Mouse (Mus musculus) forebrain, postnatal 0 days (tissue): ENCODE results near the gene Tekt1. TPM values are rescaled to one million over a fixed set of nuclear protein-coding genes. Genes with fewer than 3 reads are reported as not detected.
A peak's percentile ranks its signal among the peaks of the same experiment; 100 is the strongest.
"Not testable (repeated sequence)": the region's sequence is repeated elsewhere in the genome, so short reads cannot be mapped to it uniquely, and the experiment has no call there.

ENCODE experiments used
- ATAC-seq: fragments of 200-750 bp; cut with Nextera tagmentation; 2 replicates; pipeline ENCODE4 v1.8.0; 2017; ENCODE audit warnings: mild to moderate bottlenecking, moderate library complexity
- DNase-seq: peaks from one replicate; pipeline ENCODE4 v3.0.0-alpha.2; 2015
- H3K27ac ChIP-seq: fragments of 300-500 bp; sonication (generic); 2 replicates; pipeline ENCODE4 v1.5.1; 2014; ENCODE audit warnings: low read depth, mild to moderate bottlenecking, antibody characterized with exemption, low read length, moderate library complexity, mixed read lengths
- H3K27me3 ChIP-seq: fragments of 300-500 bp; sonication (generic); 2 replicates; pipeline ENCODE4 v1.6.1; 2014; ENCODE audit warnings: mild to moderate bottlenecking, low read length, mixed read lengths; ENCODE audit not compliant: insufficient read depth
- H3K36me3 ChIP-seq: fragments of 300-500 bp; sonication (generic); 2 replicates; pipeline ENCODE4 v1.6.1; 2014; ENCODE audit warnings: mild to moderate bottlenecking, moderate library complexity; ENCODE audit not compliant: insufficient read depth
- H3K4me1 ChIP-seq: fragments of 300-500 bp; sonication (generic); 2 replicates; pipeline ENCODE4 v1.6.1; 2014; ENCODE audit warnings: antibody characterized with exemption; ENCODE audit not compliant: insufficient read depth
- H3K4me2 ChIP-seq: fragments of 300-500 bp; sonication (generic); 2 replicates; pipeline ENCODE4 v1.6.1; 2014; ENCODE audit warnings: low read depth, mild to moderate bottlenecking, moderate library complexity
- H3K4me3 ChIP-seq: fragments of 300-500 bp; sonication (generic); 2 replicates; pipeline ENCODE4 v1.5.1; 2014; ENCODE audit warnings: low read depth, low read length, mixed read lengths
- H3K9ac ChIP-seq: fragments of 300-500 bp; sonication (generic); 2 replicates; pipeline ENCODE4 v1.6.1; 2014; ENCODE audit warnings: mild to moderate bottlenecking
- H3K9me3 ChIP-seq: fragments of 300-500 bp; sonication (generic); 2 replicates; pipeline ENCODE4 v1.6.1; 2016; ENCODE audit warnings: low read length
- CTCF ChIP-seq: sonication (generic); IDR thresholded peaks from 2 replicates; pipeline ENCODE4 v1.5.1; 2016; ENCODE audit warnings: antibody characterized with exemption, control low read depth, low read depth
- WGBS: fragments of 180-500 bp; shearing (Covaris S2); extraction: QIAGEN DNeasy Blood & Tissue Kit; methylation state at CpG from one replicate; pipeline ENCODE4 v1.1.7; 2014; 5-methylcytosine and 5-hydroxymethylcytosine counted together
- polyA plus RNA-seq: library from polyadenylated mRNA; unstranded; fragments of >200 nt; fragmentation: Nextera tagmentation; extraction: Ambion mirVana; gene quantifications from 2 replicates; pipeline ENCODE4 v1.2.1, GENCODE M21; 2015
- total RNA-seq: library from RNA; depleted of rRNA; stranded (reverse); fragments of >200 nt; gene quantifications from 2 replicates; pipeline ENCODE4 v1.2.3, GENCODE M21; 2014

The Tekt1 gene
- total and polyA plus RNA-seq, 2 experiments from 2014 or later: 12.4 to 13.1 TPM

DNA sequence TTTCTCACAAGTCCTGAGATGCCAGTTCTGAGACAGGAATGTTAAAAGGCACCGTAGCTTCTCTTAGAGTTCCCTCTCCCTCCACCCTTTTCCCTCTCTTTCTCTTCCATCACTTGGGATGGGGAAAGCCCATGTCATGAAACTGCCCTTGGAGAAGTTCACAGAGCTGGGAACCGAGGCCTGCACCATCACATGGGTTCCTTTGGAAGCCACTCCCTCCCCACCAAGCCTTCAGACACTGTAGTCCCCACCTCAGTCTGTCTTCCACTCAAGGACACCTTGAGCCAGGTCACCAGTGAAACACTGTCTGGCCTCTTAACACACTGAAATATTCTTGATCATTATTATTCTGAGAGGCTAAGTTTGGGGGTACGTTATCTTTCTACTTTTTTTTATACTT, 9.1 kb downstream of the Tekt1 start:
- TF ChIP-seq CTCF: no peak
- Histone ChIP-seq H3K9me3 (no peaks in the 10 kb centered on the region), H3K36me3 (no peaks in the 10 kb centered on the region), H3K27me3 (no peaks in the 10 kb centered on the region), H3K27ac (no peak overlapping the region), H3K4me3 (no peak overlapping the region), H3K9ac (no peak overlapping the region), H3K4me1 (no peaks in the 10 kb centered on the region), H3K4me2 (no peak overlapping the region)
- no peak for ATAC-seq
- DNase-seq: no peak
- 72% methylated on average over 3 of the region's 3 CpGs for WGBS

GRCm38 (mm10) chr11:72352272-72352671, 10.0 kb downstream of the Tekt1 start:
- TF ChIP-seq CTCF: no peak
- Histone ChIP-seq H3K27me3 (no peaks in the 10 kb centered on the region), H3K9ac (no peak overlapping the region), H3K36me3 (no peaks in the 10 kb centered on the region), H3K4me1 (no peaks in the 10 kb centered on the region), H3K27ac (no peak overlapping the region), H3K9me3 (no peaks in the 10 kb centered on the region), H3K4me2 (no peak overlapping the region), H3K4me3 (no peak overlapping the region)
- ATAC-seq: no peak
- no peak for DNase-seq
- 86% methylated on average over 1 of the region's 1 CpGs for WGBS

DNA sequence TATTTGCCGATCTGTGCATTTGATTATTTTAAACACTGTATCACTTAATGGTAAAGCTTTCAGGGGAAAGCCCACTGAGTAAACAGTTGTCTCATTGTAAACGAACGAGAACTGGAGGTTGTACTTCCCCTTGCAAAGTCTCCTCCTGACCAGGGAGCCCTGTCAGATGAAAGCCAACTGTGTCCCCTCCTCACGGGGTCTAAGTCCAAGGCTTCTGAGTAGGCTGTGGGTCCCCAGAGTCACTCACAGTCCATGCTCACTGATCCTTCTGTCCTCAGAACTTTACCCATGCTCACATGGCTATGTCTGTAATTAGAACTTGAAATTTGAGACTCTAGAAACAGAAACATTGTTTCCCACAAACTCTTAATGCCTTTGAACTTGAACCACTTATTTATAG, 12.6 kb downstream of the Tekt1 start:
- Histone ChIP-seq H3K4me2 (no peak overlapping the region), H3K27ac (no peak overlapping the region), H3K27me3 (no peaks in the 10 kb centered on the region), H3K36me3 (no peaks in the 10 kb centered on the region), H3K4me3 (no peak overlapping the region), H3K9me3 (no peaks in the 10 kb centered on the region), H3K4me1 (no peaks in the 10 kb centered on the region), H3K9ac (no peak overlapping the region)
- DNase-seq (no peak), ATAC-seq (no peak)
- TF ChIP-seq CTCF: no peak
- WGBS: 75% methylated on average over 4 of the region's 4 CpGs

- Histone ChIP-seq H3K27ac (no peak overlapping the region), H3K36me3 (no peaks in the 10 kb centered on the region), H3K4me3 (no peak overlapping the region), H3K4me1 (no peaks in the 10 kb centered on the region), H3K9ac (no peak overlapping the region), H3K9me3 (no peaks in the 10 kb centered on the region), H3K27me3 (no peaks in the 10 kb centered on the region), H3K4me2 (no peak overlapping the region)
- DNase-seq (peak; percentile 35), ATAC-seq (no peak)
- TF ChIP-seq CTCF: no peak
- WGBS: 42% methylated on average over 8 of the region's 8 CpGs
These were observed 13.2 kb downstream of the Tekt1 start for GRCm38 (mm10) chr11:72349016-72349415.

GRCm38 (mm10) chr11:72348563-72348962, 13.7 kb downstream of the Tekt1 start:
- H3K9ac ChIP-seq: no peak overlapping the region
- no peaks in the 10 kb centered on the region for H3K36me3 ChIP-seq
- H3K4me1 ChIP-seq: no peaks in the 10 kb centered on the region
- no peak for TF ChIP-seq CTCF
- 57% methylated on average over 10 of the region's 10 CpGs for WGBS
- DNase-seq (no peak), ATAC-seq (no peak)
- no peak overlapping the region for H3K4me3 ChIP-seq
- no peaks in the 10 kb centered on the region for H3K9me3 ChIP-seq
- H3K4me2 ChIP-seq: no peak overlapping the region
- no peak overlapping the region for H3K27ac ChIP-seq
- H3K27me3 ChIP-seq: no peaks in the 10 kb centered on the region

DNA sequence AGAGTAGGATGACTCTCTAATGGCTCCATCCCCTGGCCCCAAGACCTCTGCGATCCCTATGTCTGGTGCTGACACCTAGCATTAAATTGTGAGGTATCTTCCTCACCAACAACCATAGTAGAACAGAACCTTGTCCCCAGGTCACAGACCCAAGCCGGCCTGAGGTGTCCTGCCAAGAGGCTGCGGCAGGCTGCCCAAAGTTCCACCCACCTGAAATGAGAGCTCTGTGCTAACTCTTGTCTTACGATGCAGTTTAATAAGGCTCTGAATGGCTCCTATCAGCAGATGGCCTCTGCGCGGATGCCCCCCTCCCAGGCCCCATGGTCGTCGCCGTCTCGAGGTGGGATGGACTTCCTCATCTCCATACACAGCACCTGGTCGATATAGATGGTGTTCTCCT, 17.8 kb downstream of the Tekt1 start:
- Histone ChIP-seq H3K4me1 (no peaks in the 10 kb centered on the region), H3K4me2 (no peak overlapping the region), H3K9ac (no peak overlapping the region), H3K4me3 (no peak overlapping the region), H3K36me3 (no peaks in the 10 kb centered on the region), H3K27me3 (no peaks in the 10 kb centered on the region), H3K9me3 (no peaks in the 10 kb centered on the region), H3K27ac (no peak overlapping the region)
- no peak for TF ChIP-seq CTCF
- 89% methylated on average over 11 of the region's 11 CpGs for WGBS
- no peak for DNase-seq
- ATAC-seq: no peak

DNA sequence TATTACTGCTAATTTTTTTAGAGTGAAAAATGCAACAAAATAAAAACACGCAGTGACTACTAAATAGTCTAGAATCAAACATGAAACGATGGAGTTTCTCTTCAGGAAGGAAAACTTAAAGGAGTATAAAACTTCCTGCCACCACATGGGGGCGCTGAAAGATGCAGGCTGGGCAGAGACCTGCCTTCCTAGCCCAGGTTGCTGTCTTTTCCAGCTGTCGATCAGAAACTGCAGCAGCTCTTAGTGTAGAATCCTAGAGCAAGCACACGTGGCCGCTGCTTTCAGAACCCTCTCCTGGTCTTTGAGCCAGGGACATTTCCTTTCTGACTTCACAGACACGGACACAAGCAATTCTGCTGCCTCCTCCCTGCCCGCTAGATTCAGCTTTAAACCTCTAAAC, 18.3 kb downstream of the Tekt1 start:
- Histone ChIP-seq H3K36me3 (no peaks in the 10 kb centered on the region), H3K27me3 (no peaks in the 10 kb centered on the region), H3K4me3 (no peak overlapping the region), H3K27ac (no peak overlapping the region), H3K9ac (no peak overlapping the region), H3K9me3 (no peaks in the 10 kb centered on the region), H3K4me2 (no peak overlapping the region), H3K4me1 (no peaks in the 10 kb centered on the region)
- TF ChIP-seq CTCF: peak; percentile 65
- peak; percentile 38; the same call in 1 of the 2 replicates for ATAC-seq
- WGBS: 28% methylated on average over 8 of the region's 8 CpGs
- peak; percentile 66 for DNase-seq

DNA sequence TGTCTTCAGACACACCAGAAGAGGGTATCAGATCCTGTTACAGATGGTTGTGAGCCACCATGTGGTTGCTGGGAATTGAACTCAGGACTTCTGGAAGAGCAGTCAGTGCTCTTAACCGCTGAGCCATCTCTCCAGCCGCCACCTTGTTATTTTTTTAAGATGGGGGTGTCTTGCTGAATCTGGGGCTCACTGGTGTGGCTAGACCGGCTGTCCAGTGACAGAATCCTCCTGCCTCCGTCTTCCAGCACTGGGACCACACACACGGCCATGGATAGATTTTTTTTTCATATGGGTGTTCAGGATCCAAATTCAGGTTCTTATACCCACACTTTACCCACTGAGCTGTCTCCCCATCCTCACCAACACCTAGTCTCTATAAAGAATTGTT, 19.0 kb downstream of the Tekt1 start:
- not testable (repeated sequence) for H3K4me1 ChIP-seq, DNase-seq, H3K4me3 ChIP-seq, H3K9ac ChIP-seq, ATAC-seq, H3K27me3 ChIP-seq, H3K9me3 ChIP-seq, H3K27ac ChIP-seq, H3K4me2 ChIP-seq, H3K36me3 ChIP-seq
- 89% methylated on average over 5 of the region's 5 CpGs for WGBS
